Mouse (Mus musculus) liver, embryonic 14.5 days (tissue): ENCODE measurements at regions not wholly inside any gene's neighbourhood (a gene's known extent, or its start where the extent isn't known, plus 50 kb on each side); places are given as distances from the start of the nearest gene placed in this dataset.

ENCODE experiments used
- CTCF ChIP-seq: IDR thresholded peaks from 2 replicates; pipeline ENCODE4 v1.5.1; 2016; ENCODE audit warnings: antibody characterized with exemption, low read depth, control low read depth
- EP300 ChIP-seq: IDR thresholded peaks from 2 replicates; pipeline ENCODE4 v1.6.1; 2016; ENCODE audit warnings: antibody characterized with exemption, low read depth

DNA sequence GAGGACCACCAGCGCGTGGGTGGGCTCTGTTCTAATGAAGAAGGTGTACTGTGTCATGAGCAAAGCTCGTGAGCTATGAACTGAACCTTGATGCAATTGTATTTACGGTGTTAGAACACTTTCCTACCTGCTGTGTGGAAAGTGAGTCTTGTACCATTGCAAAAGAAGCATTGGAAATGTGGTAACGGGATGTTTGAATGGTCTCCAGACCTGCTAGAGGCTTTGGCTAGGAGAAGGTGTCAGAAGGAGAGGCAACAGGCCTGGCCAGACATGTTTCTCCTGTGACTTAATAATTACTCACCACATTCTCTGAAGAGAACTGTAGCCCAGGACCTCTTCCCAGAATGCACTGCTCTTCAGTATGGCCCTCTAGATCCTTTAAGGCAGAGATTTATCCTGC, 51.3 kb upstream of the Slc45a1 start:
- TF ChIP-seq CTCF: no peak
- no peak for TF ChIP-seq EP300
